Mouse (Mus musculus) right cerebral cortex, adult 2 months (tissue): ENCODE results near the gene Lce1i.
"Not testable (repeated sequence)": the region's sequence is repeated elsewhere in the genome, so short reads cannot be mapped to it uniquely, and the experiment has no call there.

ENCODE experiments used
- DNase-seq, 2 experiments: peaks; one replicate each; pipeline ENCODE4 v3.0.0; 2021 to 2022; ENCODE audit warnings: low spot score in 2 of 2

The Lce1i gene

DNA sequence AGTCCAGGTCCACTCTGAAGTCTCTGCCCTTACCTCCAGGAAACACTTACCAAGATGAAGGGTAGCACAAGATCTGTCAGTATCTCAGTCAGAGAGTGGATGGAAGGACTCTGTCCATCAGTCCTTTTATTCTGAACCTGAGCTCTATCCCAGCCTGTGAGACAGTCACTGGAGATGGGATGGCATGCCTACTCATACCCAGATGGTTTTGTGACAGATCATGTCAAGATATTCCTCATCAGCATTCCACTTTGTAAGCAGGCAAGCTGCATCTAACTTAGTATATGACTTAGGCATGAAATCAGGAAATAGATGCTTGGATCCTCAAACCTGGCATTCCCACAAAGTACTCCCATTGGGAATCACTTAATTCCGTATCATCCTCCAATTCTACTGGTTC, at the start of gene Lce1i:
Gene Lce1i, minus strand, starts transcription at position 101 of the 400 bp plus-strand sequence.
- DNase-seq: no peak

DNA sequence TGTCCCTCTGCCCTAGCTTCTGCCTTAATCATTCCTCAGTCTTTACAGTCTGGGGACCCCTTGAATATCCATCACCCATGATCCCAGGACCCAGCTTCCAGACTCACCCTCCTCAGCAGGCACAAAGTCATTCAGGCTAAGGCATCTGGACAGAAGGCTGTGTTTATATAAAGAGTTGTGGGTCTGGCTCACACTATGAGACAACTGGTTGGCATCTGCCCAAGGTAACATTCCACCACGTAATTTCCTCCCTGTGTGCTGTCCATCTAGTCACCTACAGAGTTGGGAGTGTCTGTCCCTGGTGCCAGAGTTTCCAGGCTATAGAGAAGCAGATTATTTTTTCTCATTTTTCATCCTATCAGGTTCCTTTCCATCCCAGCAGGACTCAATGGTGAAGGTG, 48.4 kb upstream of the Lce1i start, which contains the start of gene Kprp:
Gene Kprp, minus strand, starts transcription at position 140 of the 400 bp plus-strand sequence.
- DNase-seq: no peak

DNA sequence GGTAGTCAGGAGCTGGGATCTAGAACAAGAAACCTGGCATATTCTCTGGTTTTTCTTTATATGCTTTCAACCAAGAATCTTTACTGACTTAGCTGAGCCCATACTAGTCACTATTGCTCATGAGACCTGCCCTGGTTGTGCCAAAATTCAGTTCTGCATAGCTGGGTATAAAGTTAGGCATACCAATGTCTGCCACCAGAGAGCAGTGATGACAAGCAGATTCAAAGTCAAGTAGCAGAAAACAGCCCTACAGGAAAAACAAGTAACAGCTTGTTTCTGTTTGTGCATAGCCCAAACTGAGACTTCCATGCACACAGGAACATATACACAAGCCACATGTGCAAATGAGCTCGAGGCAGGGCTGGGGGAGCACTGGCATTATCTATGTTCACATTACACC, 47.1 kb upstream of the Lce1i start:
- peak in 1 of 2 experiments; percentile 4 for DNase-seq

DNA sequence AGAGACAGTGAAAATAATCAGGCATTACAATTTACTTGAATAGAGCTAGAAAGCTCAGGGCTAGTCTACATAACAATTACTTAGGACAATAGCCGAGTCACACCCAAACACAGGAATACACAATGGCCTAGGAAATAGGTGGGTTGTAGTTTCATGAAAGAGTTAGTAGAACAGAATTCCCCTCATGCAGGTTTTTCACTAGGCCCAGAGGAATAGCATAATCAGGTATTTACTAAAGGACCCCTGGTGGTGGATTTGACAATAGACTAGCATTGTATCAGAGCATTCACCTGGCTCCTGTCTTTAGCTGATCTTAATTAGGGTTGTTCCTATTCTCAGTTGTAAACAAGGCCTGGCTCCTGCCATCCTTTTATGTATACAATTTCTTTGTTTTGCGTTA, 37.3 kb upstream of the Lce1i start:
- DNase-seq: not testable (repeated sequence)

DNA sequence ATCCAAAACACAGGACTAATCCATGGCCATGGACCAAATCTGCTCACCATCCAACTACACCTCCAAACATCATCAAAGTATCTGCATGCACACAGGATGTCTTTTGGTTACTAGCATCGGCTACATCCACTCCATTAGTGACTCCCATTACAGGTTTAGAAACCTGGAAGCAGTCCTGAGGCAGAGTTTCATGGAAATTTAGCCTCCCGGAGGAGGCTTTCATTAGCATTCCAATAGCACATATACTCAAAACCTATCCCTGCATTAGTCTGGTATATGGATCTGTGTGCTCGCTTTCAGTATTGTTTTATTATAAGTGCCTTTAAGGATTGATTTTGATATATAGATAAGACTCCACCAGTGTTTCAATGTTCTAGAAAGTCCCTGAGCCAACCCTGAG, 36.9 kb upstream of the Lce1i start:
- no peak for DNase-seq

DNA sequence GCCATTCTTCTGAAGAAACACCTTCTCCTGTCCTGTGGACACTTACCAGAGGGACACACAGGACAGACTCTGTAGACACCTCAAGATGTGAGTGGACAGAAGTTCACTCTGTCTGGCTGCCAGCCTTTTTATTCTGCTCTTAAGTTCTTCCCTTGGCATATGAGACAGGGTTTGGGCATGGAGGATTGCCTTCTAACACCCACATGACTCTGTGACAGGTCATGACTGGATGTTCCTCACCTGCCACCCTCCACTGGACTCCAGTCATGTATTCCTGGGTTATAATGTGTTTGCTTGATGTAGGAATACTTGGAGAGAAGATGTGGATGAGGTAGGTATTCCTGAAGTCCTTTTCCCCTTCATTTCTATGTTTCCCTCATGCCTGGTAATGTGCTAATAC, 29.1 kb upstream of the Lce1i start, which contains the start of gene Lce1k:
Gene Lce1k, minus strand, starts transcription at position 101 of the 400 bp plus-strand sequence.
- no peak for DNase-seq

DNA sequence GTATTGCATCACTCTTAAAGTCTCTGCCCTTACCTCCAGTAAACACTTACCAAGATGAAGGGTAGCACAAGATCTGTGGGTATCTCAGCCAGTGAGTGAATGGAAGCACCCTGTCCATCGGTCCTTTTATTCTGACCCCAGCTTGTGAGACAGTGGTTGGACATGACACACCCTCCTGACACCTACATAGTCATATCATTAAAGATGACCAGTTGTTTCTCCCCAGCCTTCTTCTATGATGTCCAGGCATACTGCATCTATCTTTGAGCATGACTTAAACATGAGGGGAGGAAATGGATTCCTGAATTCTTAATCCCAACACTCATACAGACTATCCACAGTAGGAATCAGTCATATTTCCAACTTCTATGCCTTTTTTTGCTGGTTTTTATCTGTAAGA, 11.7 kb upstream of the Lce1i start, which contains the start of gene Lce1j:
Gene Lce1j, minus strand, starts transcription at position 101 of the 400 bp plus-strand sequence.
- no peak for DNase-seq

DNA sequence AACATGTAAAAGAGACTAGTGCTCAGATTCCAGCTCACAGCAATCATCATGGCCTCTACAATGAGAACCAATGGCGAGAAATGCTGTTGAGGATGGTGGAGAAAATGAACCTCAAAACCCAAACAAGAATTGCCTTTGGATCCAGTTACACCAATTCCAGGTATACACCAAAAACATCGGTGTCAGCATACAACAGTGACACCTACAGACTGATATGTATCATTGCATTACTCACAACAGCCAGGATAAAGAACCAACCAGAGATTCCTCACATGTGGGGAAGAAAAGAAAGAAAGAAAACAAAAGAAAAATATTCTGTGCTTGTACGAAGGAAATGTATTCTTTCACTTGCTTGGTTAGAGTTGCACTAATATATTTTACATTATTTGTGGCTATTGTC, 7.1 kb downstream of the Lce1i start:
- DNase-seq: no peak

DNA sequence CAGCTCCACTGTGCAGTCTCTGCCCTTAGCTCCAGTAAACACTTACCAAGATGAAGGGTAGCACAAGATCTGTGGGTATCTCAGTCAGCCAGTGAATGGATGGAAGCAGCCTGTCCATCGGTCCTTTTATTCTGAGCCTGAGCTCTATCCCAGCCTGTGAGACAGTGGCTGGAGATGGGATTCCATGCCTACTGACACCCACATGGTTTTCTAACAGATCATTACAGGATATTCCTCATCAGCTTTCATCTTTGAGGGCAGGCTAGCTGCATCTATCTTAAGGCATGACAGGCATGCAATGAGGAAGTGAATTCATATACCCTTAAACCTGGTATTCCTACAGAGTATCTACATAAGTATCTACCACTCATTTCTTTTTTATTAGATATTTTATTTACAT, 13.7 kb downstream of the Lce1i start, which contains the start of gene Lce1h:
Gene Lce1h, minus strand, starts transcription at position 101 of the 400 bp plus-strand sequence.
- DNase-seq: no peak

DNA sequence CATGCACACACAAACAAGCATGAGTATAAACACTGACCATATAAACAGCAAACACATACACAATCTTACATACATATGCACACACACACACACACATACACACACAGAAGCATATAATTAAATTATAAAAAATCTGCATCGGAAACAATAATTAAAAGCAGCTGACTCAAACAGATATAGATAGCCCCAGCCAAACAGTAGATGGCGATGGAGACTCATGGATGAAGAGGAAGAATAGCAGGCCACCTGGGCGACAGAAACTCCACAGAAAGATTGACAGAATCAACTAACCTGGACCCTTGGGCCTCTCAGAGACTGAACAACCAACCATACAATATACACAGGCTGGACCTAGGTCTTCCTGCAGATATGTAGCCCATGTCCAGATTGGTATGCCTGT, 25.5 kb downstream of the Lce1i start:
- no peak for DNase-seq

DNA sequence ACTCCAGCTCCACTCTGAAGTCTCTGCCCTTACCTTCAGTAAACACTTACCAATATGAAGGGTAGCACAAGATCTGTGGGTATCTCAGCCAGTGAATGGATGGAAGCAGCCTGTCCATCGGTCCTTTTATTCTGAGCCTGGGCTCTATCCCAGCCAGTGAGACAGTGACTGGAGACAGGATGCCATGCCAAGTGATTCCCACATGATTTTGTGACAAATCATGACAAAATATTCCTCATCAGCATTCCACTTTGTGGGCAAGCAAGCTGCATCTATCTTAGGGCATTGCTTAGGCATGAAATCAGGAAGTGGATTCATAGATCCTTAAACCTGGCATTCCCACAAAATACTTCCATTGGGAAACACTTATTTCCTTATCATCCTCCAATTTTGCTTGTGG, 26.5 kb downstream of the Lce1i start, which contains the start of gene Lce1g:
Gene Lce1g, minus strand, starts transcription at position 101 of the 400 bp plus-strand sequence.
- no peak for DNase-seq

DNA sequence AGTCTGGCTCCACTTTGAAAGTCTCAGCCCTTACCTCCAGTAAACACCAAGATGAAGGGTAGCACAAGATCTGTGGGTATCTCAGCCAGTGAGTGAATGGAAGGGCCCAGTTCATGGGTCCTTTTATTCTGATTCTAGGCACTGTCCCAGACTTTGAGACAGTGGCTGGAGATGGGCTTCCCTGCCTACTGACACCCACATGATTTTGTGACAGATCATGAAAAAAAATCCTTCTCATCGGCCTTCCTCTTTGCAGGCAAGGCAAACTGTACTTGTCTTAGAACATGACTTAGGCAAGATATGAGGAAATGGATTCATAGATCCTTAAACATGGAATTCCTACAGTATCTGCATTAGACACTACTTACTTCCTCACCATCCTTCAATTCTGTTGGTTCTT, 39.7 kb downstream of the Lce1i start, which contains the start of gene Gm38119:
Gene Gm38119, minus strand, starts transcription at position 101 of the 400 bp plus-strand sequence.
- no peak for DNase-seq
